Mouse (Mus musculus): ENCODE results near the gene Echs1.

DNA sequence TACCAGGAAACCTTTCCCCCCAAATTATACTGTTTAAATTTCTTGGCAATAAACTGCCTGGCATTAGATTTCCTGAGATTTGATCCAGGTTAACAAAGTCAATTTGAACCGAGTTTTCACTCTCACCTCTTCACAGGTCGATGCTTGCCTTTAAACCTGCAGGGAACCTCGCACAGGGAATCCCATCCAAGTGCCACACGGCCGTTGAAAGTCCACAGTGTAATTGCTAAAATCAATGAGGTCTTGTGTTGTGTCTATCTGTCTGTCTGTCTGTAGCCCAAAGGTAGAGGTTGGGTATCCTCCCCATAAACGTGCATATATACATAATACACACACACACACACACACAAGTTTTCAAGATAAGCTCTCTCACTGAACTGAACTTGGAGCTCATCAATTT lies 48.9 kb downstream of the Echs1 start:
- TF ChIP-seq CTCF (IDR thresholded peaks at IDR 0.05; ENCODE audit: low read depth, low read length) (no peak), POLR2A (IDR thresholded peaks at IDR 0.05; ENCODE audit: insufficient read depth, low read length) (no peak)

All from ES-Bruce4 (cell line).